Mouse (Mus musculus): ENCODE results near the gene Dusp9. TPM values are rescaled to one million over a fixed set of nuclear protein-coding genes. Genes with fewer than 3 reads are reported as not detected.
A peak's percentile ranks its signal among the peaks of the same experiment; 100 is the strongest.

Gene Dusp9
- polyA plus RNA-seq (2015; fragmentation: Nextera tagmentation; extraction: Ambion mirVana) = 4.4 and 6.0 TPM in 2 replicates

DNA sequence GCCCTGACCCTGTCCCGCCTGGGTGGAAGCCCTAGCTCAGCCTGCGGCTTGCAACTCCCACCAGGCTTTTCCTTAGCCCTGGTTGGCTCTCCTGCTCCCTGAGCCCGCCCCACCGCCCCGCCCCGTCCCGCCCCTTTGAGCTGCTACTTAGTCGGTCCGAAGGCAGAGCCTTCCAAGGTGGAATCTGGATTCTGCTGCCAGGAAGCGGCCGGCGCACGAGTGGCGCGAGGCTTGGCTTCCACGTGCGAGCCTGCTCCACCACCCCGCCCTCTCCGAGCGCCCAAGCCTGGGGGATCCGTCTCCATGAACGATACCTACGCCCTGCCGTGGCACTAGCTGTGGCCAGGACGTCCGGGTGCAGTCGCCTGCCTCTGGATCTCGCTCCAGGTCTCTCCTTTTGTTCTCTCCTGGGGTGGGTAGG, at the start of gene Dusp9:
TSS of gene Dusp9 (plus strand) at position 165 of the 421 bp plus-strand sequence.
- Histone ChIP-seq H3K27me3 (peaks cover 55% of the 10 kb centered on the region), H3K27ac (replicated peaks) (no peak within 1 kb of the TSS), H3K36me3 (no peaks in the 10 kb centered on the region), H3K4me2 (replicated peaks) (peak within 1 kb of the TSS; percentile 63), H3K4me3 (replicated peaks) (peak within 1 kb of the TSS; percentile 38), H3K9ac (no peak within 1 kb of the TSS), H3K4me1 (peaks cover 15% of the 10 kb centered on the region; the same call in 1 of the 2 replicates), H3K9me3 (replicated peaks) (no peaks in the 10 kb centered on the region)
- WGBS = 24% methylated on average over 28 of the region's 28 CpGs
- peak; percentile 70; the same call in 1 of the 2 replicates for ATAC-seq (ENCODE audit: insufficient number of reproducible peaks, low FRiP score, low TSS enrichment, low read depth)

DNA sequence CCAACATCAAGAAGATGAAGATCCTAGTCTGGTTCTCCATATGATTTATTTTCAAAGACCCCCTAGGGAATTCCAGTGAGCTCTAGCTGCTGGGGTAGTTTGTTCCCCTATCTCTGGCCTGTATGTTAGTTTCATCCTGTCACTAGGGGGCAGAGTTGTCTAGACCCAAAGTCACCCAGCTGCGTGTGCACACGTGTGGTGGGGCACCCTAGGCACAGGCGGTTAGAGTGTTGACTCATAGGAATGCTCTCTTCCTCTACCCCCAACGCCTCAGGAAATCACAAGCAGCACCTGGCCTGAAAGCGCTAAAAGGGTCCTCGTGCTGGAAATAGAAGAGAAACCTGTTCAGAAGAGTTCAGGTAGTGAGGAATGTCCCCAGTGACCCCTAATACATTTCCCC, 46.0 kb upstream of the Dusp9 start:
- Histone ChIP-seq H3K9me3 (replicated peaks) (no peaks in the 10 kb centered on the region), H3K36me3 (no peaks in the 10 kb centered on the region), H3K27ac (replicated peaks) (no peak overlapping the region), H3K9ac (no peak overlapping the region), H3K4me3 (replicated peaks) (no peak overlapping the region), H3K4me1 (no peaks in the 10 kb centered on the region), H3K27me3 (no peaks in the 10 kb centered on the region), H3K4me2 (replicated peaks) (no peak overlapping the region)
- no peak for ATAC-seq (ENCODE audit: insufficient number of reproducible peaks, low FRiP score, low TSS enrichment, low read depth)
- WGBS = 21% methylated on average over 6 of the region's 6 CpGs

DNA sequence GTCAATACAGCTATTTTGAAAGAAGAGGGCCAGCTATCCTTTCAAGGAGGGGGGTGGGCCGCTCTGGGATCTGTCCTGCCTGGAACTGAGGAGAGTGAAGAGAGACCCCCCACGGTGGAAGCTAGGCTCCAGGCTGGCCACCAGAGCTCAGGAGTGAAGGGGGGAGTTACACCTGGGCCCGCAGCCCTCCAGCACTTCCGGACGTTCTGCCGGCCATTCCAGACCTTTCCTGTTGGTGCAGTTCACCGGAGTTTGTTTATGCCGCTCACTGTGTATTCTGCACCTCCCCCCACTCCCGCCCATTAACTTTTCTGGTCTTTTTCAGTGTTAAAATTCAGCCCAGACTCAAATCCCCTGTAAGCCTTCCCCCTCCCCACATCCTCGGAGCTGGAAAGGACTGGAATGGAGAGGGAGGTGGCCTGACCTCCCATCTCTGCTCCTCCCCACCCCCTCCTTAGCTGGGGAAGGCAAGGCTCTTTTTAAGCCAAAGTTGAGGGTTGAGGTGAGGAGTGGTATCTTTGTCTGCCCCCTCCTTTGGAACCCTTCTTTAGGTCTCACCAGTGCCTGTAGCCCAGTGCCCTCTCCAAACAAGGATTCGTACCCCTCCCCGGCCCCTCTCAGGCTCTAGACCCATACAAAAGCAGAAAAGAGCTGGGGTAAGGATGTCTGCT, 44.6 kb upstream of the Dusp9 start:
- Histone ChIP-seq H3K4me3 (replicated peaks) (no peak overlapping the region), H3K4me1 (no peaks in the 10 kb centered on the region), H3K36me3 (no peaks in the 10 kb centered on the region), H3K9ac (no peak overlapping the region), H3K4me2 (replicated peaks) (no peak overlapping the region), H3K27ac (replicated peaks) (no peak overlapping the region), H3K9me3 (replicated peaks) (no peaks in the 10 kb centered on the region), H3K27me3 (no peaks in the 10 kb centered on the region)
- ATAC-seq (ENCODE audit: insufficient number of reproducible peaks, low FRiP score, low TSS enrichment, low read depth) = no peak
- WGBS = 23% methylated on average over 12 of the region's 12 CpGs

DNA sequence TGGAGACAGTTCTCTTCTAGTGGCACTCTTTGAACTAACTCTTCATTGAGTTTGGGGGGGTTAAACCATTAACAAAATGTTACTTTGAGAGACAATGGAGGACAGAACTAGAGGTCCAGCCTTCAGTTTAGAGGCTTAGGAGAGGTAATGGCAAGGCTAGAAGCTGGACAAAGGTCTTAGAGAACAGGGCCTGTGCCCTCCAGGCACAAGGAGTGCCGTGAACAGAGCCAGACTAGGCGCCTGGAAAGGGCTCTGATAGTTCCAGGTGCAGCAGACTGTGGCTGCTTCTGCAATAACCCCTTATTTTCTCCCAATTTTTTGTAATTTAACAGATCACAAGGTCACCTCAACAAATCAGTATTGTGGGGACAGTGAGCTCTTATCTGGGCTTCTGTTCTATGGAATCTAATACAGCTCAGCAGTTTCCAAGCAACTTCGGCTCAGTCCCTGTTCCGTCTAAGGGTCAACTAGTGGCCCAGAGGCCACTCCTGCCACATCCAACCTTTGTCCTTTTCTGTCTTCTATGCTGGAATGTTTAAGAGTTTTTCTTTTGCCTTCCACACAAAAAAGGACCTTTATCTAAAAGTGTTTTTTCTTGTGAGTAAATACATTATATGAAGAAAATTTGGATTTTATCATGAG, 43.8 kb upstream of the Dusp9 start:
- ATAC-seq (ENCODE audit: insufficient number of reproducible peaks, low FRiP score, low TSS enrichment, low read depth) = no peak
- no peak overlapping the region for H3K4me2 ChIP-seq (replicated peaks)
- H3K9me3 ChIP-seq (replicated peaks) = no peaks in the 10 kb centered on the region
- H3K27me3 ChIP-seq = no peaks in the 10 kb centered on the region
- no peaks in the 10 kb centered on the region for H3K36me3 ChIP-seq
- H3K27ac ChIP-seq (replicated peaks) = no peak overlapping the region
- 41% methylated on average over 4 of the region's 4 CpGs for WGBS
- no peak overlapping the region for H3K9ac ChIP-seq
- no peak overlapping the region for H3K4me3 ChIP-seq (replicated peaks)
- no peaks in the 10 kb centered on the region for H3K4me1 ChIP-seq

DNA sequence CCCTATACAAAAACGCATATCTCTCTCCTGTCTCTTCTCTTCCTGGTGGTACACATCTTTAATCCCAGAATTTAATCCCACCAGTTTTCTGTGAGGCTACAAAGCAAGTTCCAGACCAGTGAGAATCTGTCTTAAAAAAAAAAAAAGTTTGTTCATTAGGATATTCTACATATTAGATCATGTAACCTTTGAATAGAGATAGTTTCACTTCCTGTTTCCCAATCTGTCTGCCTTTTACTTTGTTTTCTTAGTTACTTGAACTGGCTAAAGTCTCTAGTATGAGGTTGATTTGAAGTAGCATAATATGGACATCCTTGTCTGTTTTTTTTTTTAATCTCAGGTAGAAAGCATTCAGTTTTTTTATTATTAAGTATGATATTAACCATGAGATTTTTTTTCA, 37.8 kb upstream of the Dusp9 start:
- Histone ChIP-seq H3K9ac (no peak overlapping the region), H3K27me3 (no peaks in the 10 kb centered on the region), H3K9me3 (replicated peaks) (no peaks in the 10 kb centered on the region), H3K4me1 (no peaks in the 10 kb centered on the region), H3K27ac (replicated peaks) (no peak overlapping the region), H3K36me3 (no peaks in the 10 kb centered on the region), H3K4me3 (replicated peaks) (no peak overlapping the region), H3K4me2 (replicated peaks) (no peak overlapping the region)
- 66% methylated on average over 1 of the region's 1 CpGs for WGBS
- ATAC-seq (ENCODE audit: insufficient number of reproducible peaks, low FRiP score, low TSS enrichment, low read depth) = no peak

DNA sequence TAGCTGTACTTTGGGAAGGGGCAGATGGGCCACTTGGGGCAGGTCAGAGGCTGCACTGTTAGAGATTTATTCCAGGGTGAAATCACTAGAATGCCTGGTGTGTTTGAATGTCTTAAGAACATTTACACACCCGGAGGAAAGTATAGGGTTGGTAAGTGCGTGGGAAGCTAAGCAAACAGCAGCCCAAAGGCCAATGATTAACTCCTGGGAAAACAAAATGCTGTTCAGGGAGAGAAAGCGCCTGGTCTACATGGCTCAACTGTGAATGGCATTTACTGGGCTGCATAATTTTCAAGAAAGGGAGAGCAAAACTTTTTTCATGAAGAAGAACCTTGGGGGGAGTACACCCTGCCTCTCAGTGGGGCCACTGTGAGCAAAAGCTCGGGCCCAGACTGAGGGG, 25.6 kb upstream of the Dusp9 start:
- ATAC-seq (ENCODE audit: insufficient number of reproducible peaks, low FRiP score, low TSS enrichment, low read depth) = no peak
- H3K4me2 ChIP-seq (replicated peaks) = no peak overlapping the region

DNA sequence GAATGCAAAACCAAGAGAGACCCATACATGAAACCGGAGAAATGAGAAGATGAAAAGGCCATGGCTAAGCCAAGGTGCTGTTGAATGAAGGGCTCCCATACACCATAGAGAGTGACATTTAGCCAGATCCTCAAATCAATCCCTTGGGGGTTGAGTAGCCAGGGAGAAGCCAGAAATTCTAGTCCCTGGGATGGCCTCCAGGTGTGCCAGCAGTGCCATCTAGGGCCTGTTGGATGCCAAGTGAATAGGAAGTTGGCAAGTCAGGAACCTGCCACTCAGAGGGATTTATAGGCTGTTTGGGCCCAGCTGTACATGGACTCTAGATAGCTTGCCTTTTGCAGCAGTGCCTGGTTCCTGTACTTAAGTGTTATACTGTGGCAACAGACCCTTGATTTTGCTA, 23.3 kb upstream of the Dusp9 start:
- 80% methylated on average over 1 of the region's 1 CpGs for WGBS

More for the DNA sequence above, 25.6 kb upstream of the Dusp9 start:
- Histone ChIP-seq H3K4me1 (no peaks in the 10 kb centered on the region), H3K27me3 (0 out of 2 replicates have a peak, but pooled peaks cover 2% of the 10 kb centered on the region), H3K9me3 (replicated peaks) (no peaks in the 10 kb centered on the region), H3K36me3 (no peaks in the 10 kb centered on the region), H3K4me3 (replicated peaks) (no peak overlapping the region), H3K9ac (no peak overlapping the region), H3K27ac (replicated peaks) (no peak overlapping the region)
- 73% methylated on average over 4 of the region's 4 CpGs for WGBS

DNA sequence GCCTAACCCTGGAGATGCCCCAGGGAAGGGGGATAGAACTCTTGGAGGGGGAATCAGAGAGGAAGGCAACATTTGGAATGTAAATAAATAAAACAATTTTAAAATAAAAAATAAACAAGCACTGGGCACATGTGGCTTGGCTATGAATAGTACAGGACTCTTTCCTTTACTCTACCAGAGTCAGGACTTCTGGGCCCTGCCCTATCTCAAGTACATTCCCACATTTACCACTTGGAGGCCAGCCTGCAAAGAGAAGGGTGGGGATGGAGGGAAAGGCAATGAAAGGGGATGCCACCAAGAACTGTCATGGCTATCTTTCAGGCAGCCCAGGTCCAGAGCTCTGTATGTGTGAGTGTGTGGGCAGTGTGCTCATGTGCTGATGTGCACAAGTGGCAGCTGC, 19.8 kb upstream of the Dusp9 start:
- no peaks in the 10 kb centered on the region for H3K4me1 ChIP-seq

More for the DNA sequence above, 23.3 kb upstream of the Dusp9 start:
- Histone ChIP-seq H3K4me3 (replicated peaks) (no peak overlapping the region), H3K36me3 (no peaks in the 10 kb centered on the region), H3K27me3 (0 out of 2 replicates have a peak, but pooled peaks cover 2% of the 10 kb centered on the region), H3K9ac (no peak overlapping the region), H3K4me2 (replicated peaks) (no peak overlapping the region), H3K27ac (replicated peaks) (no peak overlapping the region), H3K4me1 (no peaks in the 10 kb centered on the region), H3K9me3 (replicated peaks) (no peaks in the 10 kb centered on the region)
- no peak for ATAC-seq (ENCODE audit: insufficient number of reproducible peaks, low FRiP score, low TSS enrichment, low read depth)

DNA sequence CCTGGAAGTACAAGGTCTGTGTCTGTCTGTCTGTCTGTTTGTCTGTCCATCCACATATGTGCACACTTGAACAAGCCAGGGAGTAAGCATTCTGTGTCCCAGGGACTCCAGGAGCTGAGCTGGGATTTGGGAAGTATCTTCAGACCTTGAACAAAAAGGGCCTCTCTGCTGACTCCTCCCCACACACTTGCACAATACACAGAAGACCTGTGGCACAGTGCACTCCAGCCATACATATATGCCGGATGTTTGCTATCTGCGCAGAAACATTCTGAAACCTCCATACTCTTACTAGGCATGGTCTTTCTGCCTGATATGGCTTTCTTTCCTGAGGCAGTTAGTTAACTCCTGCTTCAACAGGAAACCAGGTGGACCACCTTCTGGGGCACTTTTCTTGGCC, 19.3 kb upstream of the Dusp9 start:
- H3K27ac ChIP-seq (replicated peaks) = no peak overlapping the region
- H3K4me1 ChIP-seq = no peaks in the 10 kb centered on the region
- no peak for ATAC-seq (ENCODE audit: insufficient number of reproducible peaks, low FRiP score, low TSS enrichment, low read depth)
- no peaks in the 10 kb centered on the region for H3K9me3 ChIP-seq (replicated peaks)
- H3K36me3 ChIP-seq = no peaks in the 10 kb centered on the region
- 95% methylated on average over 2 of the region's 2 CpGs for WGBS
- no peak overlapping the region for H3K4me2 ChIP-seq (replicated peaks)
- H3K27me3 ChIP-seq = no peaks in the 10 kb centered on the region
- no peak overlapping the region for H3K4me3 ChIP-seq (replicated peaks)
- no peak overlapping the region for H3K9ac ChIP-seq

More for the DNA sequence above, 19.8 kb upstream of the Dusp9 start:
- Histone ChIP-seq H3K4me2 (replicated peaks) (no peak overlapping the region), H3K9me3 (replicated peaks) (no peaks in the 10 kb centered on the region), H3K27me3 (no peaks in the 10 kb centered on the region), H3K9ac (no peak overlapping the region), H3K4me3 (replicated peaks) (no peak overlapping the region), H3K36me3 (no peaks in the 10 kb centered on the region), H3K27ac (replicated peaks) (no peak overlapping the region)
- ATAC-seq (ENCODE audit: insufficient number of reproducible peaks, low FRiP score, low TSS enrichment, low read depth) = no peak

DNA sequence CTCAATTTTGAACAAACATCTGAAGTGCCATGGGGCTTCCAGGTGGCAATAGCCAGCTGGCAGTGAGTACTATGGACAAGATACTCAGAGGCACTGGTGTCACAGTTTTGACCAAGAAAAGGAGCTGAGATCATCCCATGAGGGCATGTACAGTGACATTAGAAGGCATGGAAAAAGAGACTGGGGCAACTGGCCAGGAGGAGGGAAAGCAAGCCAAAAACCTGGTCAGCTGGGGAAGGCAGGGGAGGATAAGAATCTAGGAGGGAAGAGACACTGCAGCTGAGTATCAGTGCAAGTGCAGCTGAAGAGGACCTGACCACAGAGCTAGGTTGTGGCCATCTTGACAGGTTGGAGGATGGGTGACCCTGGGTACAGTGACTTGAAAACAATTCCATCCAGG, 12.2 kb upstream of the Dusp9 start:
- no peaks in the 10 kb centered on the region for H3K36me3 ChIP-seq
- H3K27ac ChIP-seq (replicated peaks) = no peak overlapping the region
- no peak overlapping the region for H3K4me2 ChIP-seq (replicated peaks)
- H3K4me1 ChIP-seq = no peaks in the 10 kb centered on the region
- no peak overlapping the region for H3K9ac ChIP-seq
- H3K9me3 ChIP-seq (replicated peaks) = no peaks in the 10 kb centered on the region
- ATAC-seq (ENCODE audit: insufficient number of reproducible peaks, low FRiP score, low TSS enrichment, low read depth) = no peak
- no peak overlapping the region for H3K4me3 ChIP-seq (replicated peaks)
- H3K27me3 ChIP-seq = peaks cover 6% of the 10 kb centered on the region

DNA sequence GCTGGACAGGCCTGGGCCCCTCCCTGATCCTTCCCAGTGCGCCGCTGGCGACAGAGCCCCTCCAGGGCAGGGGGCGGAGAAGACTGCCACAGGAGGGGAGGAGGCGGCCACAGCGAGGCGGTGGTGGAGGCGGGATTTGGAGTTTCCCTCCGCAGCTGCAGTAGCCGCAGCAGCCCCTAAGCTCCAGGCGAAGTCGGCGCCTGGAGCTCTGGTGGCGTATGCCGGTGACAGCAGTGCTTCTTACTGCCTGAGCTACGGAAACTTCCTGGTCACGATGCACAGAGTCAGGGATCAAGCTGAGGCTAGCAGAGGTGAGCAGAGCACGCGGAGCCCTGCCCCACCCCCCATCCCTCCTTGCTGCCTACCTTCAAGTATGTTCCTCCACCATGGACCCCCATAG, 3.8 kb upstream of the Dusp9 start:
- Histone ChIP-seq H3K27me3 (peaks cover 59% of the 10 kb centered on the region), H3K9ac (no peak overlapping the region), H3K4me1 (peaks cover 15% of the 10 kb centered on the region; the same call in 1 of the 2 replicates), H3K4me3 (replicated peaks) (0 out of 2 replicates have a peak overlapping the region, but pooled peaks have one; percentile 7), H3K4me2 (replicated peaks) (peak overlapping the region; percentile 34), H3K36me3 (no peaks in the 10 kb centered on the region), H3K9me3 (replicated peaks) (no peaks in the 10 kb centered on the region), H3K27ac (replicated peaks) (no peak overlapping the region)
- 8% methylated on average over 18 of the region's 19 CpGs for WGBS
- ATAC-seq (ENCODE audit: insufficient number of reproducible peaks, low FRiP score, low TSS enrichment, low read depth) = no peak
